Mouse (Mus musculus) frontal cortex, postnatal 10 days (tissue): ENCODE measurements around the gene Bglap3.
A peak's percentile ranks its signal among the peaks of the same experiment; 100 is the strongest.
"Not testable (repeated sequence)": the region's sequence is repeated elsewhere in the genome, so short reads cannot be mapped to it uniquely, and the experiment has no call there.

ENCODE experiments used
- DNase-seq, 2 experiments: peaks; one replicate each; pipeline ENCODE4 v3.0.0; 2022; ENCODE audit warnings: low spot score in 2 of 2, mixed read lengths in 1 of 2

Gene Bglap3

DNA sequence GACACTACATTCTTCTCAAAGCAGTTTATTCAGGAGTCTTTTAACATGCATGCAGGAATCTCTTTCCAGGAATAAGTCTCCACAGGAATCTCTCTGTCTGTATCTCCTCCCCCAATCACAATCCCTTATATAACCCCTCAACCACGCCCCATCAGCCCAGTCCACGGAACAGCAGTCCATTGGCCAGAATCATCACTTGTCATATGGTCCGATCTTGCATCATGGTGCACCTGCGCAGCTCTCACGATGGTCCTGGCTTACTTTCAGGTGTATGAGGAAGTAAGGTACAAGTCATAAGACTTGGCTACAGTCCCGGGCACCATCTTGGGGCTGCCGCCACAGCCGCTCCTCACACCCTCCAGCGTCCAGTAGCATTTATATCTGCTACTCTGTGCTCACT lies at the start of gene Bglap3:
Gene Bglap3, minus strand, starts transcription at position 101 of the 400 bp plus-strand sequence.
- DNase-seq: not testable (repeated sequence)

DNA sequence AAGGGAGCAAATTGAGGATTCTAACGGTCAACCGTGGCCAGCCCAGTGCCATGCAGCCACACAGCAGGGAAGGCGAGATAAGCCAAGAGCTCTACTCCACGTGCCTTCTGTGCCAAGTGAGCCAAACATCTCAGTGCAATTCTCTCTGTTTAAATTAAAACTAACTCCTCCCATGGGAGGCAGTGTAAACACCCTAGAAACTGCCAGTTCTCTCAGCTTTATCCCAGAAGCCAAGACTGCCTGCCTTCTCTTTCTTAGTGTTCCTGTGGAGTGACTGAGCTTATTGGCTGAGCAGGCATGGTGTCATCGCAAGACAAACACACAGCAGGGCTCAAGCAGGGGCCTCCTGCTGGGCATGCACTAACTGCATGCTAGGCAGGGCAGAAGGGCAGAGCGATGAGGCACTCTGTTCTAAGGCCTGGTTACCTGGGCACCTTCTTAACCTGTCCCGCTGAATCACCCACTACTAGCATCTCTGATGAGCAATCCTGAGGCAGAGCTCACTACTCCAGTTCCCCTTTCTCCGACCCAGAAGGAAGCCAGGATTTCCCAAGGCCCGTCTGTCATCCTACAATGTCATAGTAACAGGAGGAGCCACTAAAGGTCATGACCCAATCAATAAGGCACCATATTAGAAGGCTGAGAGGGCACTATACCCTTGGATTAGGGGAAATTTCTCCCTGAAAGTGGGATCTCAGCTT lies 49.6 kb upstream of the Bglap3 start:
- no peak for DNase-seq

DNA sequence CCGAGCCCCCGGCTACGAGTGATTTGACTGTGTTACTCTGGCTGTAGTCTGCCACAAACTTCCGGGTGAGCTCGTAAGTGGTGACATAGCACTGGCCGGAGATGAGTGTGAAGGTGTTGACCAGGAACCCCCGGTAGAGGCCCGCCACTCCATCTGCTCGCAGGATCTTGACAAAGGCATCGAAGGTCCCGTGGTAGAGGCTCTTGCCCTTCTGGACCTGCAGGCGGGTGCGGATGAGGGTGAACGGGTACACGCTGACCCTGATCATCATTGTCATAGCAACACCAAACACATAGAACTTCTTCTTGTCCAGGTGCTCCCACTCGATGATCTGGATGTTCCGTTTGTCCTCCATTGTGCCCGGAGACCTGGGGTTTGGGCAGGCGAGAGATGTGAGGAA lies 48.2 kb upstream of the Bglap3 start:
- no peak for DNase-seq

DNA sequence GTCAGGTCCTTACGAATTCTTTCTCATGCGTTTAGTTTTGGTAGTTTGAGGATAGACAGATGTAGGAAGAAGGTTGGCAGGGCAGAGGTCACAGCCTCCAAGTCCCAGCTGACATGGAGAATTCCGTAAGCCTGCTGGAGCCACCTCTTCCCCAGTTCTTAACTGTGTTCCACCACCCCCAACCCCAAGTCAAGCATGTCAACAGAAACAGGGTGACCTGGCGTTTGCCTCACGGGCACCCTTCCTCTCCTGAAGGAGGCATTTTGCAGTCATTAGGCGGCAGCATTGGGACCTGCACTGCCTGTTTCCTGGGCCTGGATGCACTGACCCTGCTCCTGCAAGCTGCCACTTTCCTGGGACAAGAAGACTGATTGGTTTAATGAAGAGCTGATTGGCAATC lies 45.5 kb upstream of the Bglap3 start:
- no peak for DNase-seq

DNA sequence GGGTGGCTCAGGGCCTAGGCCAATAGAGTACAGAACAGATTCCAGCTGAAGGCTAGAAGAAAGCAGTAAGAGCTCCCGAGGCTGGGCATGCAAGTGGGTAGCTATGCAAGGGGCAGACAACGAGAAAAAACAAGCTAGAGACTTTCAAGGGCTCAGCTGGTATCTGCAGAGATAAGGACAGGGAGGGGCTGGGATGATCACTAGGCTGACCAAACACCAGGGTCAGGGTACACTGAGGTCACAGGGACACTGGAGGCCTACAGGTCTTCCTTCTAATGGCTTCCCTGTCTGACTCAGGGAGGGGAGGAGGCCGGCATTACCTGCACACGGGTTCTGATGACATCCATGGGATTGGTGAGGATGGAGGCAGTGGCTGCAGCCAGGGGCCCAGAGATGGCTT lies 43.1 kb upstream of the Bglap3 start:
- no peak for DNase-seq

DNA sequence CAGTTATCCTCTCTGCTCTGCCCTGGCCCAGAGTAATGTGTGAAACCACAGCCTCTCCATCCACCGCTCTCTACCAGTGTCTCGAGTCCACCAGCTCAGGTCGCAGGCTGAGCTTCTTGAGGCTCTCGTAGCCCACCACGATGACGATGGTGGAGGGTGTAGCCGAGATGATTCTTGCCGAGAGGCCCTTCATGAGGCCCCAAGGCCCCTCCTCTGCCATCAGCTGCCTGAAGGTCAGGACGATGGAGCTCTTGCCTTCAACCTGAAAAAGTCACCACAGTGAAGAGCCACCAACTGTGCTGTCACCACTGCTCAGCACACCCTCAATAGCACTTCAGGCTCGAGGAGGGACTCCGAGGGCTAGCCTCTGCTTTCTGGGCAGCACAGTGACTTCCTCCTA lies 40.1 kb upstream of the Bglap3 start:
- no peak for DNase-seq

DNA sequence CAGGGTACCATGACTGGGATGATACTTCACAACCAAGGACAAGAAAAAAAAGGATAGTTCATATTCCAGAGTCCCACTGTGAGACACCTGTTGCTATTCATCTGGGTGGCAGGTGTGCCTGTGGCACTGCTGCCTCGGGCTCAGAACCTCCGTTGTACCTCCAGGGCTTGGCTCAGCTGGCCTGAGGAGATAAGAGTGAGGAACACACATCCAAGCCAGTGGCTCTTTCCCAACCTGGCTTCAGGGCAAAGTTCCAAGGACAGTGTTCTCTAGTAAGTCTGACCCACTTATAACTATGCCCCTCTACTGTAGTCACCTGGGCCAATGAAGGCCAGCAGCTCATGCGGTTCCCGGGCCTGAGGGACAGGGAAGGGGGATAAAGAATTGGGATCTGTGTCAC lies 39.1 kb upstream of the Bglap3 start:
- DNase-seq: no peak

DNA sequence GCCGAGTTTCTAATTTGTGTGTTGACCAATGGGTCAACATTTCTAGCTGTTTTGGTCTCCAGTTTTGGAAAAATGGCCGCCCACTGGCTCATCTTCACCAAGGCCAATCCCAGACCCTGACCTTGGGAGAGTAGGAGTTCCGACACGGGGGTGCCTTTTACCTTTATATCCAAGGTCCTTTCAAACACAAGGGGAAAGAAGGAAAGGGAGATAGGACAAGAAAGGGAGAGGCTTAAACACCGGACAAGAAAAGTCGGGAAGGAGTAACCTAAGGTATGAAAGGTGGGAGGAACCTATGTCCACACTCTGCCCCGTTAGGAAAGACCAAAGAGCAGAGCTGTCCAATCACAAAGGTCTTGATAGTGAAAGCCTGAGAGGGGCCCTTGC lies 38.1 kb upstream of the Bglap3 start:
- DNase-seq: no peak

DNA sequence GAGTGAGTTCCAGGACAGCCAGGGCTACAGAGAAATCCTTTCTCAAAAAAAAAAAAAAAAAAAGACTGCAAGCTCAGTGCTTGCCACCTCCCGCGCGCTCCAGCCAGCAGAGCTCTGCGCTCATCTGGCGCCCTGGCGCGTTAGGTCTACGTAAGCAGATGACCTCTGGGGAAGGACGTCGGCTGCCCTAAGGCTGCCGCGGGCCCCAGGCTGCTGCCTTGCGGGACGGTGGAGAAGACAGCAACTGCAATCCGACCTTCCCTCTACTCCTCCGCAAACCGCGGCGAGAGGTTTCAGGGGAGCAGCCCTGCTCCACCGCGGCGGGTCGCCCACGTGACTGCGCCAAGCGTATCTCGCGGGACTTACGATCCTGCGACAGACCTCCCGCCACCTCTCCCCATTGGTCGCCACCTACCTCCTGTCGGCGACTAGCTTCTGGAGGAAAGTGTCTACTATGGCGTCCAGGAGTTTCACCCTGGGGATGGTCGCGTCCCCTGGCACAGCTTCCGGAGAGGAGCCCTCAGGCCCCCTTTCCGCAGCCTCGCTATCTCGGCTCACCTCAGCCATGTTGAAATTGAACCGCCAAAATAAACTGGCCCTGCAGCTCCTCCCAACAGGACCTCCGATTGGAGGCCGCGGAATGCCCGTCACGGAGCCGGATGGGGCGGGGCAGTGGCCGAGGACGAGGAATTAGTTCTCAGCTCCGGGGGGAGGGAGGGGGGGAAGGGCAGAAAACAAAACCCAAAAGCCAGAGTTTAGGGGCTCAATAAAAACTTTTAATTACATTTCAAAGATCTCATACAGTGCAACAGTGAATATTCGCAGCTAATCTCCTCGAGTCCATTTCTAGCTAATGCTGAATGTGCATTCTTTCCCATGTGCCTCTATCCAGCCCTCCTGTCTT lies 37.5 kb upstream of the Bglap3 start, which contains the start of gene Pmf1:
Gene Pmf1, minus strand, starts transcription at position 591 of the 904 bp plus-strand sequence.
- peak; percentile 85 to 90 for DNase-seq

DNA sequence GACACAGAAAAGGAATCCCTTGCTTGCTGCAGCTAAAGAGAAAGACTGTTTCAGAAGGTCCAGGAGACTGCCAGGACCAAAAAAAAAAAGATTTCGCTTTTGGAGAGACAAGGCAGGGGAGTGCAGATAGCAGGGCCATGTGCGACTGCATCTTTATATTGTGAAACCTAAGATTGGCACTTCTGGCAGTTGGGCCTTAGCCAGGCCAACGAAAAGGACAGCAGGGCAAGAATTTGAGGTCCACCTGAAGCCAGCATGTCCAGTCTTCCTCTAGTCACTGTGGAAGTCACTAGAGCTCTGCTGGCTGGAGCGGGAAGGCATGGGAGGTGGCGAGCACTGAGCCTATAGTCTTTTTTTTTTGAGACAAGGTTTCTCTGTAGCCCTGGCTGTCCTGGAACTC lies 36.4 kb upstream of the Bglap3 start:
- DNase-seq: no peak

DNA sequence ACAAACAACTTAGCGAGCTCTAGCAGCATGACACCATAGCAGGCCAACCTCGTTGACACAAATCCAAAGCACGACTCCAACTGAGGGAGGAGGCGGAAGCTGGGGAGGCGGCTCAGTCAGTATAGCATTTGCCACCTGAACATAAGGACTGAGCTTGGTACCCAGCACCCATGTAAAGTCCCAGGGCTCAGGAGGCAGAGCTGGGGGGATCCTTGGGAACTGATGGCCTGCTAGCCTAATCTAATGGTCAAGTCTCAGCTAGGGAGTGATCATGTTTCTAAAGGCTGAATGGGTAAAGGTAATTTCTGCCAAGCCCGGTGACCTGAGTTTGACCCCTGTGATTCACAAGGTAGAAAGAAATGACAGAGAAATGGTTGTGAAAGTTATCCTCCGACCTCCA lies 35.0 kb upstream of the Bglap3 start:
- DNase-seq: no peak

DNA sequence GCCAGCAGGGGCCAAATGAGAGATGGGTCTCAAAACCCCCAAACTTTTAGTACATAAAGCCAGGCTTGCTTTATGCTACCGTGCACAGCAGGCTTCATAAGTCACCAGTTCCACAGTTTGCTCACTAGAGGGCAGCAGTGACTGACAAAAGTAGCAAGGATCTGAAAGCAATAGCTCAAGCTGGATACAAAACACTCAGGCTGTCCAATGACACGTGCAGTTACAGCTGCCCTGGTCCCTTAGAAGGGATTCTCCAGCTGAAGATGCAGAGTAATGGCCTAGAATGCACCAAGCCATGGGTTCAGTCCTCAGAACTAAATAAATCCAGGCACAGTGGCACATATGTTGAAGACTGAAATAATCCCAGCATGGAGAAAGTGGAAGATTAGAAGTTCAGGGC lies 34.5 kb upstream of the Bglap3 start:
- peak; percentile 37 to 51 for DNase-seq

DNA sequence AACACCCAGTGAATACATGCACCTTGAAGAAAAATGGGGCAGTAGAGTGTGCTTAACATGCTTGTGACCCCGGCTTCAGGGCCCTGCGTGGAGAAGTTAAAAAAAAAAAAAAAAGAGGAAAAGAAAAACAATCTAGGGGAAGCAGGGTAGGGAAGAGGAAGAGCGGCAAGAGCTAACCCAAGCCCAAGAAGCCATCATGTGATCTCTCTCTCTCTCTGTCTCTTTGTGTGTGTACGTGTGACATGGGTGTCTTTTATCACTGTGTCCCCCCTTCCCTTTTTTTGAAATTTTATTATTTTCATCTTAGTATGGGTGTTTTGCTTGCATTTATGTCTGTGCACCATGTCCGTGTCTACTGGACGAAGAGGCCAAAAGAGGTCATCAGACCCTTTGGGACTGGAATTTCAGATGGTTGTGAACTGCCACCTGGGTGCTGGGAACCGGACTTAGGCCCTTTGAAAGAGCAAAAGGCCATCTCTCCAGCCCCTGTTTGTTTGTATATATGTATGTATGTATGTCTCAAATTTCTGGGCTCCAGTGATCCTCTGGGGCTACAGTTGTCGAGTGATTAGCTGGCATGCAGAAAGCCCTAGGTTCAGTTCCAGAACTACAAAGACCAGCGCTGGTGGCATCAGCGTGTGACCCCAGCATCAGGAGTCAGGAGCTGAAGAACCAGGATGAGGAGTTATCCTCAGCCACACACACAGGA lies 31.1 kb upstream of the Bglap3 start:
- no peak for DNase-seq

DNA sequence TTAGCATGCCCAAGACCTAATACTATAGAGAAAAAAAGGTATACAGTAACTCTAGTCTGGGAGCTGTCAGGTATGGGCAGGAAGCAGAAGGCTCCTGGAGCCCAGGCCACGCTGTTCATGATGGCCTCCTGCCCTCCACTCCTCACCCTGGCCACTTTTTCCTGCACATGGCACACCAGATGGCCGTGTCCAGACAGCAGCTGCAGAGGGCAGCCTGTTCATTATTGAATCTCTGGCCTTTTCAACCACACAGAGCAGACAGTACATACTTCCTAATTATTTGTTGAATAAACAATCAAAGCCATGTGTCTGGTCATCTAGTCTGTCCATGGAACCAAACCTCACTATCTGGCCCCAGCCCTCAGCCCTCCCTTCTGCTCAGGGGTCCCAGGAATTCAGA lies 26.1 kb upstream of the Bglap3 start:
- no peak for DNase-seq

DNA sequence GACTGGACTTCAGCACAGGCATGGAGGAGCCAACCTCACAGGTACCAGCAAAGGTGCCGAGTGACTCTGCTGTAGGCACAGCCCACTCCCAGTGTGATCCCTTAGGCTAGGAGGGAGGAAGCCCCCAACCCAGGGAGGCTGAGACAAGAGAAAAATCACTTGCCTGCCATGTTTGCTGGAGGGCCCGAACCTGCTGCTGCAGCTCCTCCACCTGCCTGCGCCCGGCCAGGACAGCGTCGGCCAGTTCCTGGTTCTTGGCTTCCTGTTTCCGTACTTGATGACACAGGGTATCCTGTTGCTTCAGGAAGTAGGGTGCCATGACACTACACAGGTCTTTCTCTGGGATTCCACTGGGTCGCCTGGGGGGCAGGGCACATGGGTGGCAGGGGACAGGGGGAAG lies 23.2 kb upstream of the Bglap3 start:
- no peak for DNase-seq

DNA sequence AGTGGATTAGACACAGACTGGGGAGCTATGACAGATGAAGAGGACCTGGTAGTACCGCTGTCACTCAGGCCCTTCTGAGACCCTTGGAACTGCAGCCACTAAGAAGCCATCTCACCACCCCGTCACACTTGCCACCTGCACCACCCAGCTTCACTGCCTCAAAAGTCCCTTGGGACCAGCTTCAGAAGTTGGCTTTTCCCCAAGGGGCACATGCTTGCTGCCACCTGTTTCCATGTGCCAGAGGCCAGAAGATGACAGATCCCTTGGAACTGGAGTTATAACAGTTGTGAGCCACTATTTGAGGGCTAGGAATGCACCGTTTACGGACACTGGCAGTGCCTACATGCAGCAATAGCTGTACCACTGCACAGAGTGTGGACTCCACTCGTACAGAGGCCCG lies 22.7 kb upstream of the Bglap3 start:
- DNase-seq: no peak

DNA sequence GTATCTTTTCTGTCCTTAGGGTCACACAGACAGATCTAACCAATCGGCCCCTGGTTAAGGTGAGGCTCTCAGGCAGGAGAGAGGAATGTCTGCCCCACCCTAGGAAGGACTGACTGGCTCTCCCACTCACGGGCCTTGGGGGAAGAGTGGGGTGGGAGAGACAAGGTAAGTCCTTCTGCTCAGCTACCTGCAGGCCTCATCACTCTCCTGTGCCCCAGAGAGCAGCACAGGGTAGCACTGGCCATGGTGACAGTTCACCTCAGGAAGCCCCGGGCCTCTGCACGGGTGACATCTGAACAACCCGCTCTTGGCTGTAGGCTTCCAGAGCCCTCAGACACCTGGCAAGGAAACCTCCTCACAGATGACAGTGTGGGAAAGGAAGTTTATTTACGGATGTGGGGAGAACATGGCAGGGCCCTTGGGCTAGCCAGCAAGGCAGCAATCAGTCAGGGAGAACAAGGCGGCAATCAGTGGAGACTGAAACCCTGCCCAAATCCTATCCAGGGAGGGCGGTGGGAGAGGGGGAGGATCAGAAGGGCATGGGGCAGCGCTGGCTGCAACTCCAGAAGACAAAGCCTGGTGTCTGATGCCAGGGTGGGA lies 21.3 kb upstream of the Bglap3 start:
- DNase-seq: no peak

DNA sequence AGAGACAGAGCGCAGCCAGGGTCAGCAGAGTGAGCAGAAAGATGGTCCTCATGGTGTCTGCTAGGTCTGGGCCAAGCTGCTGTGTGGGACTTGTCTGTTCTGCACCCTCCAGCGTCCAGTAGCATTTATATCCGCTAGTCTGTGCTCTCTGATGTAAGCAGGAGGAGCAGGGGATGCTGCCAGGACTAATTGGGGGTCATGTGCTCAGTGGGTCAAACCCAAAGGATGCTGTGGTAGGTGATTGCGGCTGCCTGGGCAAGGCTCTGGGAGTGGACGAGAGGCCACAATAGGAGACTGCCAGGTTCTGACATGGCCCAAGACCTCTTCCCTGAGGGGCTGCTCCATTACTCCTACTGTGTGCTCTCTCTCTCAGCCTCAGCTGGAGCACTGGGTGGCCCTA lies 11.8 kb upstream of the Bglap3 start, which contains the start of gene Bglap:
Gene Bglap, minus strand, starts transcription at position 101 of the 400 bp plus-strand sequence.
- no peak for DNase-seq

DNA sequence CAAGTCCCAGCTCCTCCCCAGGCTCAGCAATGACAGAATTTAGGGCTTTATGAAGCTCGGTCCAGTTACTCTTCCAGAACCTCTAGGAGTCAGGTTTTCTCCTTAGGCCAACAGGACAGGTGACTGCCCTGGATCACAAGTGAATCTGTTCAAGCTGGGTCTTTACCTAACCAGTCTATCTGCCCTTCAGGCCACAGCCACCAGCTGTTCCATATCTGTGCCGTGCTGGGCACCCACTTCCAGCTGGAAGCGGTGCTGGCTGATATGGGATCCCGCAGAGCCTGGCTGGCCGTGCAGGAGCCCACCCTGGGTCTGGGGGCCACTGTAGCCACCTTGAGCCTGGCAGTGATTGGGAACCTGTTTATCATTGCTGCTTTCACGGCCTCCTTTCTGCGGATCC lies 9.8 kb upstream of the Bglap3 start:
- not testable (repeated sequence) for DNase-seq

DNA sequence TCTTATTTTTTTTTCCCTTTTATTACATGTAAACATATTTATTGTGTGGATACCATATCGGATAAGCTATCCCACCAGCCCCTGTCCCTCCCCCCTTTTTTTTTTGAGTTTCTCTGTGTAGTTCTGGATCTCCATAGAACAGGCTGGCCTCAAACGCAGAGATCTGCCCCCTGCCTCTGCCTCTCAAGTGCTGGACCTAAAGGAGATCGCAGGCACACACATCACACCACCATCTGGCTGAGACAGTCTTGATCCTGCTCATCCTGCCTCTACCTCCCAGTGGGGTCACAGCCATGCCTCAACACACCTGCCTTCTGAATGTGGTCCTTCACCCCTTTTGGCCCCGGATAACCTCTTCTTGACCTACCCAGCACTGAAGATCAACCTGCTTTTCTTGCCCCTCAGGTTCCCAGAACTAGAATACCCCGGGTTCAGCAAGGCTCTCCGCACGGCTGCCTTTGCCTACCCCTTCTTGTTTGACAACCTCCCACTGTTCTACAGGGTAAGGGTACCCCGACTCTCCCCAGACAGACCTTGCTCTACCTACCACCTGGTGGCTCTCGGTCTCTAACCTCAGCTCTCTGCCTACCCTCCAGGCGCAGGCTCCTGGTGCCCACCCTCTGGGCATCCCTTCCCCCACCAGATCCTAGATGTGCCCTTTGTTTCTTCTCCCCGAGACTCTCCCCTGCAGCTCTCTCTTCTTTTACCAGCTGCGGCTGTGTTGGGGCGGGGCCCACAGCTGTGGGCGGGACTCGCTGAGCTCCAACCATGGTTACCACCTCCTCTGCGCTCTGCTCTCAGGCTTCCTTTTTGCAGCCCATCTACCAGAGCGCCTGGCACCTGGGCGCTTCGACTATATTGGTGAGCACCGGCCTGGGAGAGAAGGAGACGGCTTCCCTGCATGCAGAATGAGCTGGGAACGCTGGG lies 9.1 kb upstream of the Bglap3 start:
- DNase-seq: not testable (repeated sequence)

DNA sequence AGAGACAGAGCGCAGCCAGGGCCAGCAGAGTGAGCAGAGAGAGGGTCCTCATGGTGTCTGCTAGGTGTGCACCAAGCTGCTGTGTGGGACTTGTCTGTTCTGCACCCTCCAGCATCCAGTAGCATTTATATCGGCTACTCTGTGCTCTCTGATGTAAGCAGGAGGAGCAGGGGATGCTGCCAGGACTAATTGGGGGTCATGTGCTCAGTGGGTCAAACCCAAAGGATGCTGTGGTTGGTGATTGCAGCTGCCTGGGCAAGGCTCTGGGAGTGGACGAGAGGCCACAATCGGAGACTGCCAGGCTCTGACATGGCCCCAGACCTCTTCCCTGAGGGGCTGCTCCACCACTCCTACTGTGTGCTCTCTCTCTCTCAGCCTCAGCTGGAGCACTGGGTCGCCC lies 6.1 kb upstream of the Bglap3 start, which contains the start of gene Bglap2:
Gene Bglap2, minus strand, starts transcription at position 101 of the 400 bp plus-strand sequence.
- not testable (repeated sequence) for DNase-seq
